Mouse (Mus musculus) 3T3-L1 (cell line): ENCODE data around the gene Il12rb1.
A peak's percentile ranks its signal among the peaks of the same experiment; 100 is the strongest.
"Not testable (repeated sequence)": the region's sequence is repeated elsewhere in the genome, so short reads cannot be mapped to it uniquely, and the experiment has no call there.

Experiments used
- DNase-seq: peaks from one replicate; pipeline ENCODE4 v3.0.0-alpha.2; 2015; ENCODE audit warnings: low read depth, low spot score

Il12rb1 gene

GRCm38 (mm10) chr8:70800648-70801047 lies 7.6 kb upstream of the Il12rb1 start:
- DNase-seq = no peak

- no peak for DNase-seq
Observed at GRCm38 (mm10) chr8:70801156-70801555, 7.1 kb upstream of the Il12rb1 start.

DNA sequence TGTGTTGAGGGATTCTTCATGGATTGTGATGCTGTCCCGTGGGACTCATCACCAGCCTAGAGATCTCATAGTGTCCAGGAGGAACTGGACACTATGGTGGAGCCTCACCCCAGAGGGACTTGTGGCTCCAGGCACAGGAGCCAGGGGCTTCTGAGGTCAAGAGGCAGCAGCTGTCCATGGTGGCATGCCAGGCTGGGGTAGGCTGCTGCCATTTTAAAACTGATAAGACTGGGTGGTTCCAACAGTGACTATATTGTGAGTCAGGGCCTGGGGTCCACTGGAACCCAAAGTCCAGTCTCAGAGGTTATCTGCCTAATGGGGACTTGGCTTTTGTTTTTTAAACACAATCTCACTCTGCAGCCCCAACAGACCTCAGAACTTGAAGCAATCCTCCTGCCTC lies 6.4 kb upstream of the Il12rb1 start:
- DNase-seq = no peak

- no peak for DNase-seq
Observed at GRCm38 (mm10) chr8:70802786-70803510, 5.3 kb upstream of the Il12rb1 start.

- no peak for DNase-seq
Observed at GRCm38 (mm10) chr8:70803761-70804480, 4.3 kb upstream of the Il12rb1 start.

- peak; percentile 87 for DNase-seq
Observed at GRCm38 (mm10) chr8:70804481-70805206, 3.6 kb upstream of the Il12rb1 start, which contains the start of gene Mast3. Gene Mast3, minus strand, starts transcription at chr8:70805054.

DNA sequence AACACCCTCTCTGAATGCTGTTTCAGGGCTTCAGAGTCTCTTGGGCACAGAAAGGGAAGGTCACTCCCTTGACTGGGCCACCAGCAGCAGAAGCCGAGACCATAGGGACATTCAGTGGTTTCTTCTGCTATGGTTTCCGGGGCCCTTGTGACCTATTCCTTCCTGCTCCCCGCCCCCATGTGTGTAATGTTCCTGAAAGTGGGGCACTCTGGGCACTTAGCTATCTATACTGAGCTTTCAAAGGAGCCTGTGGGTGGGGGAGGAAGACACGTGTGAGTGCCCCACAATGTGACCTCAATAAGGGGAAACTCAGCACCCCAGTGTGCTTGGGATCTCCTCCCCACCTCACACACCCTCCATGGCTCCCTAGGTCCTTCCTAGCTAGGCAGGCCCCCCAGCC lies 1.7 kb upstream of the Il12rb1 start:
- no peak for DNase-seq

DNA sequence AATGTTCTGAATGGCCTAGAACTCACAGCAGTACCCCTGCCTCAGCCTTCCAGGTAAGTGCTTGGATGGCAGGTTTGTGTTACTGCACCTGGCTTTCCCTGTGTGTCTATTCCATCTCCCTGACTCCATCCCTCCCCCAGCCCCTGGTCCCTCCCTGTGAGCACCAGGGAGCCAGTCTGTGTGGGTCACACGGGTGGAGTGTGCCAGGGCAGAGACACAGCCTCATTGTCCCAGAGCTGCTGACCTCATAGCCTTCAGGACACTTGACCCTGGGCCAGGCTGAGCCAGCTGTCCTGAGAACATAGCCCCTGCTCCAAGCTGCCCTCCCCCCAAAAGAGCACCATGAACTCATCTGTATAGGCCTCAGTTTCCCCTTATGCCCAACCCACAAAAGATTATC lies 945 bp upstream of the Il12rb1 start:
- DNase-seq = no peak

DNA sequence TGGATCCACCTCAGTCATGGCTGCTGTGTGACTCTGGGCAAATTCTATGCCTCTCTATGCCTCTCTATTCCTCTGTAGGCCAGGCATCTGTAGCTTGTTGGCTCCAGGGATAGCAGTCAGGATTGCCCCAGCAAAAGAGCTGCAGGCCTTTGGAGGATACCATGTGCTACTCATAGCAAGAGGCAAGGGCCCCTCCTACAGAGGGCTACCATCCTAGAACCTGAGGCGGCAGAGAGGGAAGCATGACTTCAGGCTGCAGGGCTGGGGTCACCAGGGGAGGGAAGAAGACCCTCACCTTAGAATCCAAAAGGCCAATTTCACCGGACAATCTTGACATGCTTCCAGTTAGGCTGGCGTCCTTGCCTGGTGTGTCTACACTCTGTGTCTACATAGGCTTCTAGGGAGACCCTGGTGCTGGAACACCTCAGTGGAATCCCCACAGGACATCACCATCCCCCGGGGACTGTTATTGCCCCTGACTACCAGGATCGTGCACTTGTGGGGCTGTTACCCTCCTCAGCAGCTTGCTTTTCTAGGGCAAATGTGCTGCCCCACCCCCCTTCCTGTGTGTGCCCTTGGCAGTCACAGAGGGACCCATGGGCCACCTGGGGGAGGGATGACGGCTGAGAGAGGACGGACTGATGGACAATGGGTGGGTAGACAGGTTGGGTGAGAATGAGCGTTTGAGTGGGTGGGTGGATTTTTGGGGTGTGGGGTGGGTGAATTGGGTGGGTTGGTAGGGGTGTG lies 879 bp downstream of the Il12rb1 start:
- no peak for DNase-seq

GRCm38 (mm10) chr8:70810962-70811680 lies 2.9 kb downstream of the Il12rb1 start:
- DNase-seq = peak; percentile 70

DNA sequence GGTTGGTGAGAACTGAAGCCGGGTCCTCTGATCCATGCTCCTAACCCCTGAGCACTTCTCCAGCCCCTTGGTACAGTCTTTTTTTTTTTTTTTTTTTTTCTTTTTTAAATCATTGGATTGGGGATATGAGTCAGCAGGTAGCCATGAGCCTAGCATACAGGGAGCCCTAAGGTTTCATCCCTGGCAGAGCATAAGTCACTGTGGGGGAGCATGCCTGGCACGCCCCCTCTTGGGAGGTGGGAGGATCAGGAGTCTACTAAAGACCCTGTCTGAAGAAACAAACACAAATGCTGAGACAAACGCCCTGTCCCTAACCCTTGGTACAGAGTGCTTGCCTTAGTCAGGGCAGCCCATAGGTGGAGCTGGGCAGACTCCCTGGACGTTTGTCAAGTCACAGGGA lies 3.8 kb downstream of the Il12rb1 start:
- DNase-seq = peak; percentile 66

- peak; percentile 73 for DNase-seq
Observed at GRCm38 (mm10) chr8:70812885-70813284, 4.6 kb downstream of the Il12rb1 start.

DNA sequence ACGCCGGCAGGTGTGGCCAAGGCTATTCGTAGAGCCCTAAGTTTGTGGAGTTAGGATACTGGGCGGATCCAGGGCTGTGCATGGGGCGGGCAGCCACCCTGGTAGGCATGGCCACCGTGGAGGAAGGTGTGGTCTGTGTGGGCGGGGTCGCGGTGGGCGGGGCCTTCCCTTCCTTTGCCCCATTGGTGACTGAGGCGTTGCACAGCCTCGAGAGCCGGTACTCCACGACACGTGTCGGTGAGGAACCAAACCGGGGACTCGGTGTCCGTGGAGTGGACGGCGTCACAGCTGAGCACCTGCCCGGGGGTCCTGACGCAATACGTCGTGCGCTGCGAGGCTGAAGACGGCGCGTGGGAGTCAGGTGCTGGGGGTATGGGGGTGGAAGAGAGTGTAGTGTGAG lies 8.4 kb downstream of the Il12rb1 start:
- no peak for DNase-seq

DNA sequence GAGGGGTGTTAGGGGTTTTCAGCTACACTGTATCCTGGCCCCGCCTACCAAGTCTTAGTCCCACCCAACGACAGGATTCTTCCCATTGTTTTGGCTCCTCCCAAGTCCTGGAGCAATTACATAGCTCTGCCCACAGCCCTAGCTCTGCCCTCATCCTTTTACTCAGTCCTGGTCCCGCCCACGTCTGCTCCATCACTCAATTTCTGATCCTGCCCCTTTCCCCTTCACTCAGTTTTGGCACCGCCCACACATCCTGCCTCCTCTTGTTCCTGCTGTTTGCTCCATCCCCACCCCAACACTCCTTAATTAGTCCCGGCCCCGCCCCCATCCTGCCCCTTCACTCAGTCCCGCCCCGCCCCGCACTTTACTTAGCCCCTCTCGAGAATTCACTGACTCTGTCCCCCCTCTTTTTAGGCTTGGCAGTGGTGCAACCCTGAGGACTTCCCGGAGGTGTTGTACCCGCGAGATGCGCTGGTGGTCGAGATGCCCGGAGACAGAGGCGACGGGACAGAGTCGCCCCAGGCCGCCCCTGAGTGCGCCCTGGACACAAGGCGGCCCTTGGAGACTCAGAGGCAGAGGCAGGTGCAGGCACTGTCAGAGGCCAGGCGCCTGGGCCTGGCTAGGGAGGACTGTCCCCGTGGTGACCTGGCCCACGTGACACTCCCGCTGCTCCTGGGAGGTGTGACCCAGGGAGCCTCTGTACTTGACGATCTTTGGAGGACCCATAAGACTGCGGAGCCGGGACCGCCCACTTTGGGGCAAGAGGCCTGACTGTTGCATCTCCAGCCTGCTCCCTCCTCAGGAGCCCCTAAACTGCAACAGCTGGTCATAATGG lies 12.1 kb downstream of the Il12rb1 start:
- DNase-seq = no peak

- DNase-seq = peak; percentile 60
Observed at GRCm38 (mm10) chr8:70821399-70821962, 13.2 kb downstream of the Il12rb1 start.

GRCm38 (mm10) chr8:70821992-70822391 lies 13.7 kb downstream of the Il12rb1 start:
- DNase-seq = no peak

- not testable (repeated sequence) for DNase-seq
Observed at GRCm38 (mm10) chr8:70822594-70822993, 14.3 kb downstream of the Il12rb1 start.

- no peak for DNase-seq
Observed at GRCm38 (mm10) chr8:70823802-70824201, 15.6 kb downstream of the Il12rb1 start.

- no peak for DNase-seq
Observed at GRCm38 (mm10) chr8:70825816-70826215, 17.6 kb downstream of the Il12rb1 start.

DNA sequence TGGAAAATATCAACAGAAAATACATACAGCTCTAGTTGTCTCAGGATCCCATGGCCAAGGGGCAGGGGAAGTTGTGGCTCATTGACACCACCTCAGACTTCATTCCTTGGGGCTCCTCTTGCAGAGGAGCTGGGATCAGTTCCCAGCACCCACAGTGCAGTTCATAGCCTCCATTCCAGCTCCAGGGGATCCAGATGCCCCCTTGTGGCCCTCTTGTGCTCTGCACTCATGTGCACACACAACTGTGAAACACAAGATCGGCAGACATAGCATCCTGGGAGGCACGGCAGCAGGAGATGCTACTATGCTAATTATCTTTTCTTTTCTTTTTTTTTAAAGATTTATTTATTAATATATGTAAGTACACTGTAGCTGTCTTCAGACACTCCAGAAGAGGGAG lies 18.8 kb downstream of the Il12rb1 start:
- DNase-seq = no peak
